Mouse (Mus musculus): Measurements from ENCODE around the gene Iqcn. TPM values are rescaled to one million over a fixed set of nuclear protein-coding genes. Genes with fewer than 3 reads are reported as not detected.
A peak's percentile ranks its signal among the peaks of the same experiment; 100 is the strongest.

Gene Iqcn
- polyA plus RNA-seq, 1 experiment from 2014 or later, result 0.05 TPM

DNA sequence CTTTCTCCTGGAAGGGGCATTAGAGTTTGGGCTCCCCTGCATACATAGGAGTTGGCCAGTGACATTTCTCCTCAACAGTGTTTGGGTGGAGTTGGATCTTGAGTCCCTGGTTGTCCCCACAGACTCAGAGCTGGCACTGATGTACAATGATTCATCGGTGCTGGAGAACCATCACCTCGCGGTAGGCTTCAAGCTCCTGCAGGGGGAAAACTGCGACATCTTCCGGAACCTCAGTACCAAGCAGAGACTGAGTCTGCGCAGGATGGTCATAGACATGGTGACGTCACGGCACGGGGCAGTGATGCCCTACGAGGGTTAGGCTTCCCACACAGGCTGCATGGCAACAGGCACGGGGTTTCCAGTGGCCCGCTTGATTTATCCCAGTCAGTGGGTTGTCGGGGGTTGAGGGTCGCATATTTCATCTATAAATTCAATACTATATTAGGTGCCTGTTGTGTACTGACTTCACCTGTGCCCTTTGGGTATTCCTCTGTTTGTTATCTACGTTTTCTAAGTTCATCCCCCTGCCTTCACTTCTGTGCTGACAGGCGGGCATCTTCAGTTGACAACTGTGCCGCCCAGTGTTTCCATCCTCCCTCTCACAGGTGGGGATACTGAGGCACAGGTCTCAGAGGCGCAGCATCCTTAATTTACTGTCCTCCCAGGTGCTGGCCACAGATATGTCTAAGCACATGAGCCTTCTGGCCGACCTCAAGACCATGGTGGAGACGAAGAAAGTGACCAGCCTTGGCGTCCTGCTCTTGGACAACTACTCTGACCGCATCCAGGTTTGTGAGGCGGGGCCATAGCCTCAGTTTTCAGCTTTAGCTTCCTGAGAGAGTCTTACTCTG is 45.2 kb downstream of the Iqcn start:
- ATAC-seq (replicated peaks; ENCODE audit: low FRiP score, low TSS enrichment, low read depth), result no peak
- H3K4me2 ChIP-seq (ENCODE audit: low read length), result no peak overlapping the region
- WGBS, result 85% methylated on average over 23 of the region's 23 CpGs
- H3K27me3 ChIP-seq (replicated peaks; ENCODE audit: control insufficient read depth, insufficient read depth, low read length), result peaks cover 32% of the 10 kb centered on the region
- DNase-seq (ENCODE audit: low spot score), result no peak
- H3K4me3 ChIP-seq (ENCODE audit: low read depth, low read length), result no peak overlapping the region
- no peak overlapping the region for H3K27ac ChIP-seq (ENCODE audit: low read depth)
- no peaks in the 10 kb centered on the region for H3K36me3 ChIP-seq (ENCODE audit: control insufficient read depth, insufficient read depth, low read length)
- peaks cover 14% of the 10 kb centered on the region for H3K4me1 ChIP-seq (replicated peaks; ENCODE audit: control insufficient read depth, insufficient read depth, low read length)
- no peaks in the 10 kb centered on the region for H3K9me3 ChIP-seq (ENCODE audit: control insufficient read depth, low read length)
- no peak overlapping the region for H3K9ac ChIP-seq (ENCODE audit: low read length)

DNA sequence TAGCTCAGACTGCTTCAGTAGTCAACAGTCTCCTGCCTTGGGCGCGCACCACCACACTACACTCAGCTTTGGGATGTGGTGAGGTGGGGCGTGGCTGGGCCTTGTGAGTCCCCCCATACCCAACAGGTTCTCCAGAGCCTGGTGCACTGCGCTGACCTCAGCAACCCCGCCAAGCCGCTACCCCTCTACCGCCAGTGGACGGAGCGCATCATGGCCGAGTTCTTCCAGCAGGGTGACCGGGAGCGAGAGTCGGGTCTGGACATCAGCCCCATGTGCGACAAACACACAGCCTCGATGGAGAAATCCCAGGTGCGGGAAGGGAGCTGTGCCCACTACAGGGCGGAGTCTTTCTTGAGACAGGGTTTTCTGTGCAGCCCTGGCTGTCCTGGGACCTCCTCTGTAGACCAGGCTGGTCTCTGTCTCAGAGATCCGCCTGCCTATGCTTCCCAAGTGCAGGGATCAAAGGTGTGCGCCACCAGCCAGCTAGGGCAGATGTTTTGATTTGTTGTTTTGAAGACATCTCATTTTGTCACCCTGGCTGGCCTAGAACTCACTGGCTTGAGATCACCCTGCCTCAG is 45.9 kb downstream of the Iqcn start:
- WGBS, result 69% methylated on average over 19 of the region's 19 CpGs
- Histone ChIP-seq H3K27ac (ENCODE audit: low read depth) (no peak overlapping the region), H3K9me3 (ENCODE audit: control insufficient read depth, low read length) (no peaks in the 10 kb centered on the region), H3K4me1 (replicated peaks; ENCODE audit: control insufficient read depth, insufficient read depth, low read length) (peaks cover 18% of the 10 kb centered on the region), H3K9ac (ENCODE audit: low read length) (no peak overlapping the region), H3K27me3 (replicated peaks; ENCODE audit: control insufficient read depth, insufficient read depth, low read length) (peaks cover 25% of the 10 kb centered on the region), H3K36me3 (ENCODE audit: control insufficient read depth, insufficient read depth, low read length) (no peaks in the 10 kb centered on the region), H3K4me2 (ENCODE audit: low read length) (no peak overlapping the region), H3K4me3 (ENCODE audit: low read depth, low read length) (no peak overlapping the region)
- DNase-seq (ENCODE audit: low spot score) (no peak), ATAC-seq (replicated peaks; ENCODE audit: low FRiP score, low TSS enrichment, low read depth) (no peak)

DNA sequence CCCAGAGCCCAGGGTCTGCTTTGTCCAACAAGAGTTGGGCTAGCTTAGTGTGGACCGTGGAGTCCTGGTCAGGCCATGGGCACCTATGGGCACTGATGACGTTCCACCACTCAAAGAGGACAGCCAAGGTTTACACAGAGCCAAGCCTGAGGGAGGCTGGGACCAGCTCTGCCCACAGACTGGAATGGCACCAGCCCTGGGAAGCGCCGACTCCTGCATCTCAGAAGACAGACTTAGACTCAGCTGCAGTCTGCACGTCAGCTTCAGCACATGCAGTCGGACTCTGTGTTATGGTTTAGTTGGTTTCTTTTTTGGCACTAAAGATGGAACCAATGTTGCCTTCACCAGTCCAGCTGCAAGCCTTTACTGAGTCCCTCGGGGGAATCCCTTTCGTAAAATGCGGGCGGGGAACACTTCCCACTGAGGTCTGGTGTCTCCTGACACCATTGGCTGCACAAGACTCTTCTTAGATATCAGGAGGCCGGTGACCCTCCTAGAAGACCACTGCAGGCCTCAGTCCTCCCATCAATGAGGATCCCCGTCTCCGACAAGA is 46.9 kb downstream of the Iqcn start:
- no peak overlapping the region for H3K4me3 ChIP-seq (ENCODE audit: low read depth, low read length)
- H3K27me3 ChIP-seq (replicated peaks; ENCODE audit: control insufficient read depth, insufficient read depth, low read length), result peaks cover 16% of the 10 kb centered on the region
- H3K4me1 ChIP-seq (replicated peaks; ENCODE audit: control insufficient read depth, insufficient read depth, low read length), result peaks cover 20% of the 10 kb centered on the region
- H3K9me3 ChIP-seq (ENCODE audit: control insufficient read depth, low read length), result no peaks in the 10 kb centered on the region
- H3K9ac ChIP-seq (ENCODE audit: low read length), result no peak overlapping the region
- H3K27ac ChIP-seq (ENCODE audit: low read depth), result no peak overlapping the region
- no peak for DNase-seq (ENCODE audit: low spot score)
- no peaks in the 10 kb centered on the region for H3K36me3 ChIP-seq (ENCODE audit: control insufficient read depth, insufficient read depth, low read length)
- WGBS, result 87% methylated on average over 13 of the region's 13 CpGs
- ATAC-seq (replicated peaks; ENCODE audit: low FRiP score, low TSS enrichment, low read depth), result no peak
- H3K4me2 ChIP-seq (ENCODE audit: low read length), result no peak overlapping the region

DNA sequence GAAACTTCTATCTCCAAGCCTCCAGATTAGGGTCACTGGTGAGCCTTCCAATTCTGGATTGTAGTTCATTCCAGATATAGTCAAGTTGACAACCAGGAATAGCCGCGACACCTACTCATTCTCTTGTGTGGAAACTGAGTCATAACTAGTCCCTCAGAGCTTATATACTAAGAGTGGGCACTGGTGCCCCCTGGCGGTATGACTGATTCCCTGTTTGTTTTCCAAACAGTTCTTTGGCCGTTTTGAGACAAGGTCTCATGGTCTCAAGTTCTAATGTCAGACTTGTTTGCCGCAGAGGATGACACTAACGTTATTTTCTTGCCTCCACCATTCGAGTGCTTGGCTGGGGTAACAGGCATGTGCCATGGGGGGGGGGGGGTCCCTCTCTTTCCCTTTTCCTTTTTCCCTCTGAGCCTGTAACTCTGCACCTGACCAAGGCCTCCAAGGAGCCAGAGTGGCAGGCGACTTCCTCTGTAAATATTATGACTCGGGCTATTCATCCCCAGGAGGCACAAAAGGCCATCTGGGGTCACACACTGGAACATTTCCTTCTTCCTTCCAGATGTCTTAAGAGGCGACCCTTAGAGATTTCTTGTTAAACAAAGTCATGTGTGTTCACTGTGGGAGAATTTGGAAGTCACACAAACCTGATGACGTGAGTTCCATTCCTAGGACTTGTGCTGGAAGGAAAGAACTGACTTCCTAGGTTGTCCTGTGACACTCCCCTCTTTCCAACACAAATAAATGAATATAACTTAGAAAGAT is 48.9 kb downstream of the Iqcn start:
- H3K9me3 ChIP-seq (ENCODE audit: control insufficient read depth, low read length), result no peaks in the 10 kb centered on the region
- DNase-seq (ENCODE audit: low spot score), result peak; percentile 87
- 23% methylated on average over 11 of the region's 11 CpGs for WGBS
- H3K9ac ChIP-seq (ENCODE audit: low read length), result no peak overlapping the region
- peaks cover 25% of the 10 kb centered on the region for H3K4me1 ChIP-seq (replicated peaks; ENCODE audit: control insufficient read depth, insufficient read depth, low read length)
- ATAC-seq (replicated peaks; ENCODE audit: low FRiP score, low TSS enrichment, low read depth), result no peak
- no peak overlapping the region for H3K4me3 ChIP-seq (ENCODE audit: low read depth, low read length)
- H3K4me2 ChIP-seq (ENCODE audit: low read length), result no peak overlapping the region
- peak overlapping the region; percentile 79 for H3K27ac ChIP-seq (ENCODE audit: low read depth)
- peaks cover 14% of the 10 kb centered on the region for H3K36me3 ChIP-seq (ENCODE audit: control insufficient read depth, insufficient read depth, low read length)
- 0 out of 2 replicates have a peak, but pooled peaks cover 2% of the 10 kb centered on the region for H3K27me3 ChIP-seq (replicated peaks; ENCODE audit: control insufficient read depth, insufficient read depth, low read length)

DNA sequence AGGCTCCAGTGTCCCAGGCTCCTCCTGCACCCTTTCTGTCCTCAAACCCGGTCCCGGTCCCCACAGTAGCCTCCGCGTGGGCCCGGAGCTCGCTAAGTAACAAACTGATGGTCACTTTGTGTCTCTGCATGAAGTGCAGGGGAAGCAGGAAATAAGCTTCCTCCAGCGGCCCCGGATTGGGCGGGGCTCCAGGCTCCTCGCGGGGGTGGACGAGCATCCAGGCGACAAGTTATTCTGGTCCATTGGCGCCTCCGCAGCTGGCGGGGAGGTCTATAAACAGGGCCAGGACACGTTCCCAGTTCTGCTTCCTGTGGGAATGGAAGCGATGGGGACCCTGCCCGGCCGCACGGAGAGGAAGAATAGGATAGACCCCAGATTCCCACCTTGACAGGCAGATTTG is 49.9 kb downstream of the Iqcn start:
- Histone ChIP-seq H3K4me3 (ENCODE audit: low read depth, low read length) (peak overlapping the region; percentile 3; the same call in 1 of the 2 replicates), H3K4me2 (ENCODE audit: low read length) (peak overlapping the region; percentile 45), H3K36me3 (ENCODE audit: control insufficient read depth, insufficient read depth, low read length) (peaks cover 23% of the 10 kb centered on the region), H3K4me1 (replicated peaks; ENCODE audit: control insufficient read depth, insufficient read depth, low read length) (peaks cover 25% of the 10 kb centered on the region), H3K9me3 (ENCODE audit: control insufficient read depth, low read length) (no peaks in the 10 kb centered on the region), H3K27me3 (replicated peaks; ENCODE audit: control insufficient read depth, insufficient read depth, low read length) (no peaks in the 10 kb centered on the region), H3K9ac (ENCODE audit: low read length) (0 out of 2 replicates have a peak overlapping the region, but pooled peaks have one; percentile 20), H3K27ac (ENCODE audit: low read depth) (peak overlapping the region; percentile 79)
- ATAC-seq (replicated peaks; ENCODE audit: low FRiP score, low TSS enrichment, low read depth), result no peak
- peak; percentile 72 for DNase-seq (ENCODE audit: low spot score)
- 20% methylated on average over 21 of the region's 21 CpGs for WGBS

DNA sequence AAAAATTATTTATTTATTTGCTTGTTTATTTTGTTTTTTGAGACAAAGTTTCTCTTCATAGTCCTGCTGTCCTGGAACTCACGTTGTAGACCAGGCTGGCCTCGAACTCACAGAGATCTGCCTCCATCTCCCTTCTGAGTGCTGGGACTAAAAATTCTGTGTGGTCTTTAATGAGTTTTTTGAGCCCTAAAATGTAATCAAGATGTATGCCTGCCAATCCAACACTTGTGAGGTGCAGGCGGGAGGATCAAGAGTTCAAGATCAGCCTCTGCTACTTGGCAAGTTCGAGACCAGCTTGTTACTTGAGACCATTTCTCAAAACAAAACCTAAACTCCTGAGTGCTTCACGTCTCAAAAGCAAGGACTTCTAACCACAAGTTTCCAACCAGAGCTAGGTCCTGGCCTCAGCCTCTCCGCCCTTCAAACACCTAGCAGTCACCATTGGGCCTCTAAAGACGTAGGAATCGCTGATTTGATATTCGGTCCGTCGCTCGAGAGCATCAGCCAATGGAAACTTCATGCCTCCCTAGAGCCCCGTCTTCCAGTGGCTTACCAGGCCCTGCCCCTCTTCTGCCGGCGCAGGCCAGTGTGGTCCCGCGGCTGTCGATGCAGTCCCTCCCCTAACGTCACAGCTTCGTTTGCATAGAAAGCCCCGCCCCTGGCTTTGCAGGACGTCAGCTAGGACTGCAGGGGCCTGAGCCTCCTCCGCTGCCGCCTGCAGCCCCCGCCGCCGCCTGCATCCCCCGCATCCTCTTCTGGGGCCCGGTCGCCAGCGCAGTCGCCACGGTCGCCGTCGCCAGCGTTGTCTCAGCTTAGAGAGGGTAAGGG is 51.0 kb downstream of the Iqcn start, which contains the start of gene Rab3a:
Gene Rab3a, plus strand, starts transcription at position 637 of the 828 bp plus-strand sequence.
- Histone ChIP-seq H3K4me2 (ENCODE audit: low read length) (peak within 1 kb of the TSS; percentile 98), H3K9ac (ENCODE audit: low read length) (peak within 1 kb of the TSS; percentile 71), H3K9me3 (ENCODE audit: control insufficient read depth, low read length) (no peaks in the 10 kb centered on the region), H3K4me3 (ENCODE audit: low read depth, low read length) (peak within 1 kb of the TSS; percentile 76), H3K27ac (ENCODE audit: low read depth) (peak within 1 kb of the TSS; percentile 79), H3K4me1 (replicated peaks; ENCODE audit: control insufficient read depth, insufficient read depth, low read length) (peaks cover 25% of the 10 kb centered on the region), H3K27me3 (replicated peaks; ENCODE audit: control insufficient read depth, insufficient read depth, low read length) (no peaks in the 10 kb centered on the region), H3K36me3 (ENCODE audit: control insufficient read depth, insufficient read depth, low read length) (peaks cover 27% of the 10 kb centered on the region)
- 7% methylated on average over 37 of the region's 37 CpGs for WGBS
- ATAC-seq (replicated peaks; ENCODE audit: low FRiP score, low TSS enrichment, low read depth), result peak; percentile 96
- peak; percentile 96 for DNase-seq (ENCODE audit: low spot score)

DNA sequence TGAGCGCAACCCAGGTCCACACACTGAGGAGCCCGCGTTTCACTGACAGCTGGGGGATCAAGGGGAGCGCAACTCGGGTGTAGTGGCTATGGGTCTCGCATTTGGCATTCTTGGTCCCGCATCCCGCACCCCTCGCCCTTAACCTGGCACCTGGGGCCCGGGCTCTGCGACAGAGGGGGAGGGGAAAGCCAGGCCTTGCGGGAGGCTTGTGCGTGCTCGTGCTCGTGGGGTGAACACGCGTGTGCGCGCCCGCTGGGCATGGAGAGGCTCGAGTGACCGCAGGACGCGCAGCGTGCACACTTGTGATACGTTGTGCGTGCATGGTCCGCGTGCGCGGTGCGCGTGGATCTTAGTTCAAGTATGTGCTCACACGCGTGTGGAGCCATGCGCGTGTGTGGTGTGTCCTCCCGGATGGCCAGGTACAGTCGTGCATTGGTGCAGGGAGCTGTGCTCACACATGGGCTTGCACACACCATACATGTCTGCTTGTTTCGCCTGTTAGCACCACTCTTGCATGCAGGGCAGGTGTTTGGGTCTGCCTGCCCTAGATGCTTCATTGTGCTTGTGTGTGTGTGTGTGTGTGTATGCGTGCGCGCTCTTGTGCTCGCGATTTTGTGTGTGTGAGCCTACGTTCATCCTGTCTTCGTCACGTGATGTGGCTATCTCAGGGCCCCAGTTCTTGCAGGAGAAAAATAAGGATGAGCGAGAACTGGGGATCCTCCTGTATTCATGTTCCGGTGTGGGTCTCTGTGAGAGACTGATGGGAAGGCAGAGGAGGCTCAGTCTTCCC is 51.8 kb downstream of the Iqcn start:
- Histone ChIP-seq H3K9me3 (ENCODE audit: control insufficient read depth, low read length) (no peaks in the 10 kb centered on the region), H3K27ac (ENCODE audit: low read depth) (peak overlapping the region; percentile 43; the same call in 1 of the 2 replicates), H3K4me3 (ENCODE audit: low read depth, low read length) (peak overlapping the region; percentile 76), H3K4me2 (ENCODE audit: low read length) (peak overlapping the region; percentile 98), H3K9ac (ENCODE audit: low read length) (peak overlapping the region; percentile 71), H3K36me3 (ENCODE audit: control insufficient read depth, insufficient read depth, low read length) (peaks cover 27% of the 10 kb centered on the region), H3K4me1 (replicated peaks; ENCODE audit: control insufficient read depth, insufficient read depth, low read length) (peaks cover 28% of the 10 kb centered on the region), H3K27me3 (replicated peaks; ENCODE audit: control insufficient read depth, insufficient read depth, low read length) (no peaks in the 10 kb centered on the region)
- peak; percentile 29 for ATAC-seq (replicated peaks; ENCODE audit: low FRiP score, low TSS enrichment, low read depth)
- no peak for DNase-seq (ENCODE audit: low spot score)
- WGBS, result 11% methylated on average over 50 of the region's 50 CpGs

Measured in intestine, embryonic 14.5 days (tissue).